22 mouse cellular contexts compared by ENCODE assay signal in the genomic region with DNA sequence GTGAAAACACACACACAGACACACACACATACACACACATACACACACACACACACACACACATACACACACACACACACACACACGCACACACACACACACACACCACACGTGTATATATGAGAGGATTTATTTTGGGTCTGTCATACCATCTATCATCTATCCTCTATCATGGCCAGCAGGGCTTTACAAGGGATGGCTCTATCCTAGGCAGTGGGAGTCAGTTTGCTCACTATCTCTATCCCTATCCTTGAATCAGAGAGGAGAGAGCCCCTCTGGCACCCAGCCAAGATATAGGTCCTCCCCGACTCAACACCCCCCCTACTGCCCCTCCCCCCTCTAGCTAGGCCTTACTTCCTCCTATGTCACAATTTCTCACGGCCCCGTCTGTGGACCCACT.
DNase-seq lines count a peak whose midpoint lies in the region; ATAC-seq lines count a peak whose summit lies in the region.
"Had no signal": no experiment of that assay in that cellular context is flagged by ENCODE, and none has a peak within 500 bp of the region (broad histone marks: within the 10 kb centered on the region; RNA-seq: fewer than 3 reads in every experiment).

No protein-coding gene starts in this region.

- H3K27ac ChIP-seq in forebrain, embryonic 12.5 days, result no peak overlapping the region
- no peak overlapping the region for H3K27ac ChIP-seq in forebrain, embryonic 10.5 days
- no peak overlapping the region for H3K27ac ChIP-seq in midbrain, embryonic 12.5 days (replicated peaks)
- H3K27ac ChIP-seq in midbrain, embryonic 11.5 days (ENCODE audit: low read depth, low read length), result no peak overlapping the region
- H3K27ac ChIP-seq in neural tube, embryonic 11.5 days (ENCODE audit: low read depth, low read length), result no peak overlapping the region
- no peak overlapping the region for H3K27ac ChIP-seq in neural tube, embryonic 15.5 days (replicated peaks)
- H3K27ac ChIP-seq: forebrain, embryonic 15.5 days; heart, embryonic 15.5 days; hindbrain, embryonic 10.5 days; hindbrain, embryonic 13.5 days had no signal

- no peaks in the 10 kb centered on the region for H3K9me3 ChIP-seq in forebrain, embryonic 12.5 days
- H3K9me3 ChIP-seq in forebrain, embryonic 10.5 days, result peaks cover 2% of the 10 kb centered on the region; the same call in 1 of the 2 replicates
- H3K9me3 ChIP-seq in midbrain, embryonic 12.5 days, result no peaks in the 10 kb centered on the region
- H3K9me3 ChIP-seq in midbrain, embryonic 11.5 days (ENCODE audit: control insufficient read depth, low read length), result no peaks in the 10 kb centered on the region
- H3K9me3 ChIP-seq in neural tube, embryonic 11.5 days (ENCODE audit: control insufficient read depth, low read length), result no peaks in the 10 kb centered on the region
- no peaks in the 10 kb centered on the region for H3K9me3 ChIP-seq in neural tube, embryonic 15.5 days (replicated peaks)
- H3K9me3 ChIP-seq: forebrain, embryonic 15.5 days; heart, embryonic 12.5 days; heart, embryonic 15.5 days; hindbrain, embryonic 10.5 days; hindbrain, embryonic 13.5 days had no signal

- H3K4me2 ChIP-seq in forebrain, embryonic 12.5 days, result no peak overlapping the region
- H3K4me2 ChIP-seq in midbrain, embryonic 12.5 days (replicated peaks), result no peak overlapping the region
- H3K4me2 ChIP-seq in midbrain, embryonic 11.5 days, result no peak overlapping the region
- no peak overlapping the region for H3K4me2 ChIP-seq in neural tube, embryonic 11.5 days (ENCODE audit: low read depth)
- H3K4me2 ChIP-seq in neural tube, embryonic 15.5 days, result no peak overlapping the region
- H3K4me2 ChIP-seq: forebrain, embryonic 15.5 days; heart, embryonic 12.5 days; heart, embryonic 15.5 days; hindbrain, embryonic 13.5 days had no signal

- WGBS in forebrain, embryonic 12.5 days, result 89% methylated on average over 5 of the region's 5 CpGs
- WGBS in forebrain, embryonic 10.5 days, result 96% methylated on average over 5 of the region's 5 CpGs
- 86% methylated on average over 5 of the region's 5 CpGs for WGBS in midbrain, embryonic 12.5 days
- 84% methylated on average over 5 of the region's 5 CpGs for WGBS in midbrain, embryonic 11.5 days
- 88% methylated on average over 5 of the region's 5 CpGs for WGBS in neural tube, embryonic 11.5 days
- 84% methylated on average over 5 of the region's 5 CpGs for WGBS in neural tube, embryonic 15.5 days

- H3K36me3 ChIP-seq in forebrain, embryonic 12.5 days (replicated peaks), result no peaks in the 10 kb centered on the region
- no peaks in the 10 kb centered on the region for H3K36me3 ChIP-seq in forebrain, embryonic 10.5 days (replicated peaks)
- no peaks in the 10 kb centered on the region for H3K36me3 ChIP-seq in midbrain, embryonic 12.5 days
- no peaks in the 10 kb centered on the region for H3K36me3 ChIP-seq in midbrain, embryonic 11.5 days (ENCODE audit: control insufficient read depth, insufficient read depth, low read length)
- H3K36me3 ChIP-seq in neural tube, embryonic 11.5 days (ENCODE audit: control insufficient read depth, insufficient read depth, low read length), result no peaks in the 10 kb centered on the region
- H3K36me3 ChIP-seq in neural tube, embryonic 15.5 days, result peaks cover 7% of the 10 kb centered on the region; the same call in 1 of the 2 replicates
- H3K36me3 ChIP-seq: forebrain, embryonic 15.5 days; heart, embryonic 12.5 days; heart, embryonic 15.5 days; hindbrain, embryonic 10.5 days had no signal

- no peaks in the 10 kb centered on the region for H3K27me3 ChIP-seq in forebrain, embryonic 12.5 days
- H3K27me3 ChIP-seq in forebrain, embryonic 10.5 days (ENCODE audit: poor library complexity, severe bottlenecking), result no peaks in the 10 kb centered on the region
- H3K27me3 ChIP-seq in midbrain, embryonic 12.5 days, result no peaks in the 10 kb centered on the region
- no peaks in the 10 kb centered on the region for H3K27me3 ChIP-seq in midbrain, embryonic 11.5 days (ENCODE audit: control insufficient read depth, insufficient read depth, low read length)
- H3K27me3 ChIP-seq in neural tube, embryonic 11.5 days (ENCODE audit: control insufficient read depth, insufficient read depth, low read length), result no peaks in the 10 kb centered on the region
- H3K27me3 ChIP-seq in neural tube, embryonic 15.5 days (replicated peaks), result no peaks in the 10 kb centered on the region
- H3K27me3 ChIP-seq: forebrain, embryonic 15.5 days; heart, embryonic 12.5 days; heart, embryonic 15.5 days; hindbrain, embryonic 13.5 days had no signal

- H3K4me3 ChIP-seq in forebrain, embryonic 12.5 days (replicated peaks), result no peak overlapping the region
- H3K4me3 ChIP-seq in forebrain, embryonic 10.5 days, result no peak overlapping the region
- no peak overlapping the region for H3K4me3 ChIP-seq in midbrain, embryonic 12.5 days
- no peak overlapping the region for H3K4me3 ChIP-seq in midbrain, embryonic 11.5 days (ENCODE audit: low read depth, low read length)
- no peak overlapping the region for H3K4me3 ChIP-seq in neural tube, embryonic 11.5 days (ENCODE audit: low read depth, low read length)
- H3K4me3 ChIP-seq in neural tube, embryonic 15.5 days (replicated peaks), result no peak overlapping the region
- H3K4me3 ChIP-seq: forebrain, embryonic 15.5 days; heart, embryonic 12.5 days; heart, embryonic 15.5 days; hindbrain, embryonic 10.5 days; hindbrain, embryonic 13.5 days had no signal

- no peak for DNase-seq in forebrain, embryonic 10.5 days (ENCODE audit: extremely low spot score, low spot score)
- no peak for DNase-seq in midbrain, embryonic 11.5 days (ENCODE audit: low spot score, missing footprints)
- DNase-seq in neural tube, embryonic 11.5 days (ENCODE audit: low spot score), result no peak
- DNase-seq in 416B (ENCODE audit: low read depth), result peak; percentile 10
- DNase-seq: adrenal gland, adult 2 months; adrenal gland, postnatal 14 days; cerebellum, adult 11 months; cerebellum, adult 8-10 months; gastrocnemius, postnatal 25 days; heart, adult 18-20 months; heart, postnatal 10 days; heart, postnatal 36 days had no signal

- H3K9ac ChIP-seq in forebrain, embryonic 12.5 days, result no peak overlapping the region
- no peak overlapping the region for H3K9ac ChIP-seq in midbrain, embryonic 12.5 days (replicated peaks)
- no peak overlapping the region for H3K9ac ChIP-seq in midbrain, embryonic 11.5 days (ENCODE audit: low read length)
- H3K9ac ChIP-seq in neural tube, embryonic 11.5 days (ENCODE audit: low read length), result no peak overlapping the region
- no peak overlapping the region for H3K9ac ChIP-seq in neural tube, embryonic 15.5 days (replicated peaks)
- H3K9ac ChIP-seq: forebrain, embryonic 15.5 days; heart, embryonic 12.5 days; heart, embryonic 15.5 days; hindbrain, embryonic 13.5 days had no signal

- ATAC-seq in forebrain, embryonic 12.5 days (ENCODE audit: low FRiP score), result peak; percentile 27; the same call in 1 of the 2 replicates
- ATAC-seq in midbrain, embryonic 12.5 days (ENCODE audit: low FRiP score, low read depth), result peak; percentile 45; the same call in 1 of the 2 replicates
- ATAC-seq in midbrain, embryonic 11.5 days (ENCODE audit: low FRiP score), result no peak
- peak; percentile 55; the same call in 1 of the 2 replicates for ATAC-seq in neural tube, embryonic 11.5 days (ENCODE audit: insufficient read depth, low FRiP score, low TSS enrichment)
- no peak for ATAC-seq in neural tube, embryonic 15.5 days (ENCODE audit: low FRiP score)
- ATAC-seq: CD4-positive, CD25-positive, alpha-beta regulatory T cell, adult 4 months; forebrain, embryonic 15.5 days; hindbrain, embryonic 16.5 days had no signal

- peaks cover 10% of the 10 kb centered on the region for H3K4me1 ChIP-seq in forebrain, embryonic 12.5 days
- peaks cover 12% of the 10 kb centered on the region for H3K4me1 ChIP-seq in forebrain, embryonic 10.5 days
- peaks cover 10% of the 10 kb centered on the region; the same call in 1 of the 2 replicates for H3K4me1 ChIP-seq in midbrain, embryonic 12.5 days
- H3K4me1 ChIP-seq in midbrain, embryonic 11.5 days (ENCODE audit: control insufficient read depth, insufficient read depth, low read length), result no peaks in the 10 kb centered on the region; the same call in 1 of the 2 replicates
- H3K4me1 ChIP-seq in neural tube, embryonic 11.5 days (ENCODE audit: control insufficient read depth, insufficient read depth, low read length), result no peaks in the 10 kb centered on the region
- H3K4me1 ChIP-seq in neural tube, embryonic 15.5 days, result 0 out of 2 replicates have a peak, but pooled peaks cover 2% of the 10 kb centered on the region
- H3K4me1 ChIP-seq: forebrain, embryonic 15.5 days; heart, embryonic 12.5 days; heart, embryonic 15.5 days had no signal

Comparison
In these comparisons a context has a peak if more than half of its experiments do, and no peak if none do; other contexts are left out.
1. ATAC-seq: peak in forebrain, embryonic 12.5 days (single experiment), midbrain, embryonic 12.5 days (single experiment) and neural tube, embryonic 11.5 days (single experiment); none in midbrain, embryonic 11.5 days (single experiment) and neural tube, embryonic 15.5 days (single experiment).